Mouse (Mus musculus): ENCODE data around the gene Cd59a. TPM values are rescaled to one million over a fixed set of nuclear protein-coding genes. Genes with fewer than 3 reads are reported as not detected.
A peak's percentile ranks its signal among the peaks of the same experiment; 100 is the strongest.
"Not testable (repeated sequence)": the region's sequence is repeated elsewhere in the genome, so short reads cannot be mapped to it uniquely, and the experiment has no call there.

Gene Cd59a
- 3.5 and 4.5 TPM in 2 replicates for polyA plus RNA-seq (2012; rRNA removed)

DNA sequence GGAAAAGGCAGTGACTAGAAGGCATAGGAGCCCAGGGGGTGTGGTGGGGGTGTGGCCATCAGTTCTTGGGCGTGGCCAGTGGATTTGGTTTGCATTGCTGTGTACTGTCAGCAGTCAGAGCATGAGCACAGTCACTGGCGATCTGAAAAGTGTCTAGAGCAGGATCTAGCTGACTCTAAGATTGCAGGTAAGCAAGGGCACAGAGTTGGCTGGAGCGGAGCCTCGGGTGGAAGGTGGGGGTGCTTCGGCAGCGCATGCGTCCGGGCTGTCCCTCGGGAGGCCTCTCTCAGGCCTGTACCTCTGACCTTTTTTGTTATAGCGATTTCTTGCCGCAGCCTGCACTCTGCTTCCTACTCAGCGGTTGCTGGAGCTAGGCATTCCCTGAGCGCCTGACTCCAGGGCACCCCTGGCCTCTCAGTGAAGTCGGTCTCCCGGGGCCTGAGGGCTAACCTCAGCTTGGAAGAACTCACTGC is at the start of gene Cd59a:
Gene Cd59a, plus strand, starts transcription at position 61 of the 473 bp plus-strand sequence.
- Histone ChIP-seq H3K36me3 (ENCODE audit: control insufficient read depth, insufficient read depth, low read length) (no peaks in the 10 kb centered on the region), H3K27ac (ENCODE audit: control insufficient read depth, insufficient read depth, low read length) (no peak within 1 kb of the TSS), H3K27me3 (ENCODE audit: control insufficient read depth, insufficient read depth, low read length) (no peaks in the 10 kb centered on the region), H3K4me1 (replicated peaks; ENCODE audit: control insufficient read depth, insufficient read depth, low read length) (peaks cover 8% of the 10 kb centered on the region; the same call in 1 of the 2 replicates), H3K4me3 (ENCODE audit: control insufficient read depth, insufficient read depth, low read length) (peak within 1 kb of the TSS; percentile 21)
- WGBS: 9% methylated on average over 15 of the region's 15 CpGs
- peak; percentile 22 for DNase-seq
- TF ChIP-seq CTCF (IDR thresholded peaks at IDR 0.05; ENCODE audit: borderline replicate concordance, control insufficient read depth, extremely low read depth, insufficient read depth, low read length, poor library complexity): no peak
- no peak for TF ChIP-seq POLR2A (IDR thresholded peaks at IDR 0.05; ENCODE audit: control insufficient read depth, extremely low read depth, insufficient read depth, low read length, poor library complexity)

DNA sequence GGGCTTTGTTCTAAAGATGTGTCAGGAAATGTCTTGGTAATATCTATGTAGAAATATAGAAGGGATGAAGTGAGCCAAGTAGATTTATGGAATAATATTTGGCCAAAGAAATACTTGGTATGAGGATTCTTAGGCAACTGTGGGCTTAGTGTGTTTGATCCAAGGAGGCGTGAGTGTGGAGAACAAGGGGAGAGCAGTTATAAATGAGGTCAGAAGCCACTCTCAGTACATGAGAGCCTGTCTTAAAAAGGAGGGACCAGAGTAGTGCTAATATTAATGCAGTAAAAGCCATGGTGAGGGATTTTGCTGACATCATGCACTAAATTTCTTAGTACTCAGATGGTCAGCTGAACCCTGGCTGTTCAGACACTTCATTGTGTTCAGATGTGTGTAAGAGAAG is 37.2 kb upstream of the Cd59a start:
- Histone ChIP-seq H3K4me3 (ENCODE audit: control insufficient read depth, insufficient read depth, low read length) (no peak overlapping the region), H3K27ac (ENCODE audit: control insufficient read depth, insufficient read depth, low read length) (no peak overlapping the region), H3K4me1 (replicated peaks; ENCODE audit: control insufficient read depth, insufficient read depth, low read length) (no peaks in the 10 kb centered on the region), H3K36me3 (ENCODE audit: control insufficient read depth, insufficient read depth, low read length) (peaks cover 43% of the 10 kb centered on the region), H3K27me3 (ENCODE audit: control insufficient read depth, insufficient read depth, low read length) (no peaks in the 10 kb centered on the region)
- no peak for DNase-seq
- WGBS: 100% methylated on average over 1 of the region's 1 CpGs
- no peak for TF ChIP-seq CTCF (IDR thresholded peaks at IDR 0.05; ENCODE audit: borderline replicate concordance, control insufficient read depth, extremely low read depth, insufficient read depth, low read length, poor library complexity)
- TF ChIP-seq POLR2A (IDR thresholded peaks at IDR 0.05; ENCODE audit: control insufficient read depth, extremely low read depth, insufficient read depth, low read length, poor library complexity): no peak

DNA sequence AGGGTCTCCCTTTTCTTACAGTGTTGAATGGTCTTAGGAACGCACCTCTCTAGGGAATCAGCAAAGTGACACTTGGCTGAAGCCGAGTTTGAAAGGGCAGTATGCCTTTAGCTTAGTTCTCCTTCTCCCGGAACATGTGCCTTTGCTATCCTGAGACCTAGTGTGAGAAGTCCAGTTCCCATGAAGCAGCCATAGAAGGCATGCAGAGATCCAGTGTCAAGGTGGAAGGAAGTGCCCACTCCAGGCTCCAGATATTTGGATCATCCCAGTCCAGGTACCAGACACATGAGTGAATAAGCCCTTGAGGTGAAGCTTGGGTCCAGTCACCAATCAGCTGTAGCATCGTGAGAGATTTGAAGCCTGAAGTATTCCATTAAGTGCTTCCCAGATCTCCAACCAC is 36.6 kb upstream of the Cd59a start:
- no peak overlapping the region for H3K4me3 ChIP-seq (ENCODE audit: control insufficient read depth, insufficient read depth, low read length)
- H3K27ac ChIP-seq (ENCODE audit: control insufficient read depth, insufficient read depth, low read length): no peak overlapping the region
- no peak for DNase-seq
- H3K36me3 ChIP-seq (ENCODE audit: control insufficient read depth, insufficient read depth, low read length): peaks cover 38% of the 10 kb centered on the region
- 94% methylated on average over 4 of the region's 4 CpGs for WGBS
- no peaks in the 10 kb centered on the region for H3K27me3 ChIP-seq (ENCODE audit: control insufficient read depth, insufficient read depth, low read length)
- H3K4me1 ChIP-seq (replicated peaks; ENCODE audit: control insufficient read depth, insufficient read depth, low read length): no peaks in the 10 kb centered on the region
- TF ChIP-seq POLR2A (IDR thresholded peaks at IDR 0.05; ENCODE audit: control insufficient read depth, extremely low read depth, insufficient read depth, low read length, poor library complexity) (no peak), CTCF (IDR thresholded peaks at IDR 0.05; ENCODE audit: borderline replicate concordance, control insufficient read depth, extremely low read depth, insufficient read depth, low read length, poor library complexity) (no peak)

DNA sequence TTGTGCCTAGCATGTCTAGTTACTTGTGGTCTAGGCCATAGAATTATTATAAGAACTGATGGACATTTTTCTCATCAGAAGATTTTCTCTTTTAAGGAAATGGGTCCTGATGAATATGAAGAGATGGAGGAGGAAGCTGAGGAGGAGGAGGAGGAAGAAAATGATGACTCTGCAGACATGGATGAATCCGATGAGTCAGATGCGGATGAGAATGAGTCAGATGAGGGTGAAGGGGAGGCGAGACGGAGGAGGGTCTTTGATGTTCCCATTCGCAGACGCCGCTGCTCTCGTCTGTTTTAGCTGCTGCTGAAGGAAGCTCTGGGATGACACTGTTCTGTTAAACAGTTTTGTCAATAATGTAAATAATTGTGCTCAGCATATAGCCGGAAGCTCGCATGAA is 35.8 kb upstream of the Cd59a start:
- no peak overlapping the region for H3K27ac ChIP-seq (ENCODE audit: control insufficient read depth, insufficient read depth, low read length)
- no peaks in the 10 kb centered on the region for H3K4me1 ChIP-seq (replicated peaks; ENCODE audit: control insufficient read depth, insufficient read depth, low read length)
- DNase-seq: no peak
- H3K27me3 ChIP-seq (ENCODE audit: control insufficient read depth, insufficient read depth, low read length): no peaks in the 10 kb centered on the region
- TF ChIP-seq CTCF (IDR thresholded peaks at IDR 0.05; ENCODE audit: borderline replicate concordance, control insufficient read depth, extremely low read depth, insufficient read depth, low read length, poor library complexity): no peak
- no peak for TF ChIP-seq POLR2A (IDR thresholded peaks at IDR 0.05; ENCODE audit: control insufficient read depth, extremely low read depth, insufficient read depth, low read length, poor library complexity)
- no peak overlapping the region for H3K4me3 ChIP-seq (ENCODE audit: control insufficient read depth, insufficient read depth, low read length)
- H3K36me3 ChIP-seq (ENCODE audit: control insufficient read depth, insufficient read depth, low read length): peaks cover 29% of the 10 kb centered on the region
- 97% methylated on average over 10 of the region's 10 CpGs for WGBS

DNA sequence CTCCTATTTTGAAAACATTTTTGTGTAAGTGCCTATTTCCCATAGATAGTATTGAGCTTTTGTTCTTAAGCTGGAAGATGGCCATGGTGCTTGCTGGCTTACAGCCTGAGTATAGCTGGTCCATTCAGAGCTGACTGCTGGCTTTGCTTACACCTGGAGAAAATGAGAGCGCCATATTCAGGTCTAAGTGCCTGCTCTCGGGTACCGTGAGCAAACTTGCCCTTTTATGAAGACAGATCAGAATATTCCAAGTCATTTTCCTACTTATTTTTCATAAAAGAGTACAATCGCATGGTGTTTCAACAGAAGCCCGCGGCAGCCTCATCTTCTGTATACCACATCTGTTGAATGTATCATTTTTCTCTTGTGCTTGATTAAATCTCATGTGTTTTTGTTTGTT is 34.6 kb upstream of the Cd59a start:
- H3K36me3 ChIP-seq (ENCODE audit: control insufficient read depth, insufficient read depth, low read length): peaks cover 19% of the 10 kb centered on the region
- DNase-seq: no peak
- TF ChIP-seq CTCF (IDR thresholded peaks at IDR 0.05; ENCODE audit: borderline replicate concordance, control insufficient read depth, extremely low read depth, insufficient read depth, low read length, poor library complexity) (no peak), POLR2A (IDR thresholded peaks at IDR 0.05; ENCODE audit: control insufficient read depth, extremely low read depth, insufficient read depth, low read length, poor library complexity) (no peak)
- 97% methylated on average over 6 of the region's 6 CpGs for WGBS
- H3K4me1 ChIP-seq (replicated peaks; ENCODE audit: control insufficient read depth, insufficient read depth, low read length): no peaks in the 10 kb centered on the region
- no peak overlapping the region for H3K27ac ChIP-seq (ENCODE audit: control insufficient read depth, insufficient read depth, low read length)
- no peaks in the 10 kb centered on the region for H3K27me3 ChIP-seq (ENCODE audit: control insufficient read depth, insufficient read depth, low read length)
- no peak overlapping the region for H3K4me3 ChIP-seq (ENCODE audit: control insufficient read depth, insufficient read depth, low read length)

DNA sequence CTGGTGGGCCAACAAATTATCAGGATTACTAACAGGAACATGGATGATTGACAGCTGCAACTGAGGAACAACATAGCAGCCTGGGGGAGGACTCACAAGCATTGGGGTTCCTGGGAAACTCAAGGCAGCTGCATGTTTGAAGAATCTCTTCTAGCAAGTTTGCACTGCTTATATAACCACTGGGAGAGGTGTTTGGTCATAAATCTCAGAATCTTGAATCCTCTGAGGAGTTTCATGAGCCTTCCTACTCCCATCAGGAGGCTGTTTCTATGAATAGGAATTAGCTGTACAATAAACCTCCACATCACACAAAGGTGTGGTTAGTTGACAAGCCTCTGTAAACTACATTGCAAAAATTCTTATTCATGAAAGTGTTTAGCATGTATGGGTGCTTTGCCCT is 32.9 kb upstream of the Cd59a start:
- TF ChIP-seq CTCF (IDR thresholded peaks at IDR 0.05; ENCODE audit: borderline replicate concordance, control insufficient read depth, extremely low read depth, insufficient read depth, low read length, poor library complexity) (no peak), POLR2A (IDR thresholded peaks at IDR 0.05; ENCODE audit: control insufficient read depth, extremely low read depth, insufficient read depth, low read length, poor library complexity) (no peak)
- H3K27ac ChIP-seq (ENCODE audit: control insufficient read depth, insufficient read depth, low read length): no peak overlapping the region
- H3K4me3 ChIP-seq (ENCODE audit: control insufficient read depth, insufficient read depth, low read length): no peak overlapping the region
- H3K27me3 ChIP-seq (ENCODE audit: control insufficient read depth, insufficient read depth, low read length): no peaks in the 10 kb centered on the region
- peaks cover 19% of the 10 kb centered on the region for H3K36me3 ChIP-seq (ENCODE audit: control insufficient read depth, insufficient read depth, low read length)
- DNase-seq: no peak
- no peaks in the 10 kb centered on the region for H3K4me1 ChIP-seq (replicated peaks; ENCODE audit: control insufficient read depth, insufficient read depth, low read length)

DNA sequence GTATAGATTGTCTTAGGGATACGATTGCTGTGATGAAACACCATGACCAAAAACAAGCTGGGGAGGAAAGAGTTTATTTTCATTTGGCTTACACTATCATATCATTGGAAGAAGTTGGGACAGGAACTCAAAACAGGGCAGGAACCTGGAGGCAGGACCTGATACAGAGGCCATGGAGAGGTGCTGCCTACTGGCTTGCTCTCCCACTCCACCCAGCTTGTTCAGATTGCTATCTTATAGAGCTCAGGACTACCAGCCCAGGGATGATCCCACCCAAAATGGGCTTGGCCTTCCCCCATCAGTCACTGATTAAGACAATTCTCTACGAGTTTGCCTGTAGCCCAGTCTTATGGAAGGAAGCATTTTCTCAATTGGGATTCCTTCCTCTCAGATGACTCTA is 31.4 kb upstream of the Cd59a start:
- Histone ChIP-seq H3K36me3 (ENCODE audit: control insufficient read depth, insufficient read depth, low read length) (peaks cover 13% of the 10 kb centered on the region), H3K27me3 (ENCODE audit: control insufficient read depth, insufficient read depth, low read length) (no peaks in the 10 kb centered on the region), H3K27ac (ENCODE audit: control insufficient read depth, insufficient read depth, low read length) (no peak overlapping the region), H3K4me3 (ENCODE audit: control insufficient read depth, insufficient read depth, low read length) (no peak overlapping the region), H3K4me1 (replicated peaks; ENCODE audit: control insufficient read depth, insufficient read depth, low read length) (no peaks in the 10 kb centered on the region)
- TF ChIP-seq CTCF (IDR thresholded peaks at IDR 0.05; ENCODE audit: borderline replicate concordance, control insufficient read depth, extremely low read depth, insufficient read depth, low read length, poor library complexity): no peak
- TF ChIP-seq POLR2A (IDR thresholded peaks at IDR 0.05; ENCODE audit: control insufficient read depth, extremely low read depth, insufficient read depth, low read length, poor library complexity): no peak
- DNase-seq: no peak
- WGBS: 90% methylated on average over 2 of the region's 2 CpGs

DNA sequence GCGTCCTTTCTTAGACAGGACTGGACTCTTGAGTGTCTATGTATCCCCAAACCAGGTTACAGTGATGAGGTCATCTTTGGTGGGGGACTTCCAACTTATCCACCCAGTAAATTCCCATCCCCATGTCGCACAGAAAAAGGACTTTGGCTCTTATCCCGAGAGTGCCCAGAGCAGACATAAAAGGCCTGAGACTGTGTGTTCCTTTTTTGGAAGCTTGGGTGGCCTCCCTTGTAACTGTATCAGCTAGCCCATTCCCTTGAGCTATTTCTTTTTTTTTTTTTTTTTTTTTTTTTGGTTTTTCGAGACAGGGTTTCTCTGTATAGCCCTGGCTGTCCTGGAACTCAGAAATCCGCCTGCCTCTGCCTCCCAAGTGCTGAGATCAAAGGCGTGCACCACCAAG is 30.1 kb upstream of the Cd59a start, which contains the start of gene Gm10912:
Gene Gm10912, plus strand, starts transcription at position 301 of the 400 bp plus-strand sequence.
- 90% methylated on average over 6 of the region's 6 CpGs for WGBS
- H3K4me1 ChIP-seq (replicated peaks; ENCODE audit: control insufficient read depth, insufficient read depth, low read length); H3K4me3 ChIP-seq (ENCODE audit: control insufficient read depth, insufficient read depth, low read length); H3K36me3 ChIP-seq (ENCODE audit: control insufficient read depth, insufficient read depth, low read length); H3K27me3 ChIP-seq (ENCODE audit: control insufficient read depth, insufficient read depth, low read length); H3K27ac ChIP-seq (ENCODE audit: control insufficient read depth, insufficient read depth, low read length); DNase-seq: not testable (repeated sequence)

DNA sequence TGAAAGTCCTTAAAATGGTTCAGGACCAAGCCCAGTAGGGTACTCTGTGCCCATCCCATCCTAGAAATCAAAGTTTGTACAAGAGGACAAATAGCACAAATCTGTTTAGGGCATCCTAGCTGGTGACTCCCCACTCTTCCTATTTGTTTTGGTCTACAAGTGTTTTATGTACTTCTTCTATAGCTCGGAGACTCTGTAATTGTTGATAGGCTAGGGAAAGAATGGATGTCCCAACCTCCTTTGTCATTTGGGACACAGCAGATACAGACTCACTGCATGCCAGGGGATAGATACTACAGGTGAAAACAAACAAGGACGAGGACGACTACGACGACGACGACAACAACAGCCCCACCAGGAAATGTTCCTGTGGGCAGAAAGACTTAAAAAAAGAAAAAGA is 27.2 kb upstream of the Cd59a start, which contains the start of gene Gm10799:
Gene Gm10799, minus strand, starts transcription at position 101 of the 400 bp plus-strand sequence.
- H3K27ac ChIP-seq (ENCODE audit: control insufficient read depth, insufficient read depth, low read length); H3K27me3 ChIP-seq (ENCODE audit: control insufficient read depth, insufficient read depth, low read length); DNase-seq; H3K4me3 ChIP-seq (ENCODE audit: control insufficient read depth, insufficient read depth, low read length); H3K36me3 ChIP-seq (ENCODE audit: control insufficient read depth, insufficient read depth, low read length); H3K4me1 ChIP-seq (replicated peaks; ENCODE audit: control insufficient read depth, insufficient read depth, low read length): not testable (repeated sequence)
- 20% methylated on average over 7 of the region's 7 CpGs for WGBS

Data from thymus, adult 2 months (tissue).